Mouse (Mus musculus): Measurements from ENCODE around the gene Zmiz2. TPM values are rescaled to one million over a fixed set of nuclear protein-coding genes. Genes with fewer than 3 reads are reported as not detected.

Zmiz2 gene
- total and polyA plus RNA-seq, 3 experiments: 10.6 to 238 (median 46.3) TPM

- H3K4me1 ChIP-seq (ENCODE audit: control insufficient read depth in 1 of 2, insufficient read depth in 2 of 2): peaks cover 0 to 10% of the 10 kb centered on the region in 2 experiments; a peak in 1 of 4 replicates
- H3K79me2 ChIP-seq (replicated peaks; ENCODE audit: control insufficient read depth, extremely low read depth, insufficient read depth, poor library complexity, severe bottlenecking): no peaks in the 10 kb centered on the region
- dilution Hi-C loops (cut with MboI; ENCODE audit: extremely low pct_ligation_motif_present, extremely low pct_unique_long_range_greater_than_20kb, low sequenced_read_pairs) (no loop called here), in situ Hi-C loops (cut with MboI; ENCODE audit: low pct_ligation_motif_present, low pct_unique_long_range_greater_than_20kb, low sequenced_read_pairs) (no loop called here)
- H3K27ac ChIP-seq (ENCODE audit: insufficient read depth, low read depth): no peak overlapping the region
- no peak overlapping the region for H3K4me3 ChIP-seq (replicated peaks in 1 of 3; ENCODE audit: low read depth in 2 of 3, low read length in 2 of 3, poor library complexity in 1 of 3)
- H3K9ac ChIP-seq (ENCODE audit: insufficient read depth, low read depth): no peak overlapping the region
- H3K9me3 ChIP-seq (replicated peaks; ENCODE audit: low read length): no peaks in the 10 kb centered on the region
- DNase-seq (ENCODE audit: extremely low read depth): no peak
- H3K36me3 ChIP-seq (replicated peaks in 1 of 2; ENCODE audit: control insufficient read depth in 1 of 2, insufficient read depth in 1 of 2, low read length in 1 of 2): peaks cover 74 to 87% of the 10 kb centered on the region in 2 experiments
- H3K27me3 ChIP-seq (replicated peaks): no peaks in the 10 kb centered on the region
- TF ChIP-seq ZNF384 (IDR thresholded peaks at IDR 0.05; ENCODE audit: low read depth, low read length) (no peak), TCF12 (IDR thresholded peaks at IDR 0.05; ENCODE audit: low read depth, low read length) (no peak), MAFK (IDR thresholded peaks at IDR 0.05; ENCODE audit: insufficient replicate concordance, low read length) (no peak), USF2 (conservative IDR thresholded peaks at IDR 0.05; ENCODE audit: low read depth, low read length) (no peak), BHLHE40 (IDR thresholded peaks at IDR 0.05; ENCODE audit: low read depth, low read length) (no peak), EP300 (IDR thresholded peaks at IDR 0.05; ENCODE audit: low read length) (no peak), RAD21 (IDR thresholded peaks at IDR 0.05; ENCODE audit: low read depth, low read length) (no peak), JUN (IDR thresholded peaks at IDR 0.05; ENCODE audit: insufficient read depth, low read depth, low read length) (no peak), KAT2A (IDR thresholded peaks at IDR 0.05; ENCODE audit: insufficient replicate concordance, low read length) (no peak), ZMIZ1 (IDR thresholded peaks at IDR 0.05; ENCODE audit: low read depth, low read length) (no peak), ELF1 (IDR thresholded peaks at IDR 0.05; ENCODE audit: low read depth, low read length) (no peak), MEF2A (IDR thresholded peaks at IDR 0.05; ENCODE audit: borderline replicate concordance, low read depth, low read length) (no peak), IRF4 (IDR thresholded peaks at IDR 0.05; ENCODE audit: low read depth, low read length) (no peak), CHD1 (IDR thresholded peaks at IDR 0.05; ENCODE audit: low read depth, low read length) (no peak), ETS1 (conservative IDR thresholded peaks at IDR 0.05; ENCODE audit: low read depth, low read length) (no peak), JUND (conservative IDR thresholded peaks at IDR 0.05; ENCODE audit: low read depth, low read length) (no peak), CTCF (conservative IDR thresholded peaks at IDR 0.05 in 1 of 2, IDR thresholded peaks at IDR 0.05 in 1 of 2; ENCODE audit: low read depth in 2 of 2, low read length in 2 of 2) (no peak), PAX5 (IDR thresholded peaks at IDR 0.05; ENCODE audit: low read length) (no peak)
- no peak overlapping the region for H3K4me2 ChIP-seq (ENCODE audit: insufficient read depth, low read depth, poor library complexity, severe bottlenecking)
Measured at GRCm38 (mm10) chr11:6403830-6404405, 15.0 kb downstream of the Zmiz2 start.

DNA sequence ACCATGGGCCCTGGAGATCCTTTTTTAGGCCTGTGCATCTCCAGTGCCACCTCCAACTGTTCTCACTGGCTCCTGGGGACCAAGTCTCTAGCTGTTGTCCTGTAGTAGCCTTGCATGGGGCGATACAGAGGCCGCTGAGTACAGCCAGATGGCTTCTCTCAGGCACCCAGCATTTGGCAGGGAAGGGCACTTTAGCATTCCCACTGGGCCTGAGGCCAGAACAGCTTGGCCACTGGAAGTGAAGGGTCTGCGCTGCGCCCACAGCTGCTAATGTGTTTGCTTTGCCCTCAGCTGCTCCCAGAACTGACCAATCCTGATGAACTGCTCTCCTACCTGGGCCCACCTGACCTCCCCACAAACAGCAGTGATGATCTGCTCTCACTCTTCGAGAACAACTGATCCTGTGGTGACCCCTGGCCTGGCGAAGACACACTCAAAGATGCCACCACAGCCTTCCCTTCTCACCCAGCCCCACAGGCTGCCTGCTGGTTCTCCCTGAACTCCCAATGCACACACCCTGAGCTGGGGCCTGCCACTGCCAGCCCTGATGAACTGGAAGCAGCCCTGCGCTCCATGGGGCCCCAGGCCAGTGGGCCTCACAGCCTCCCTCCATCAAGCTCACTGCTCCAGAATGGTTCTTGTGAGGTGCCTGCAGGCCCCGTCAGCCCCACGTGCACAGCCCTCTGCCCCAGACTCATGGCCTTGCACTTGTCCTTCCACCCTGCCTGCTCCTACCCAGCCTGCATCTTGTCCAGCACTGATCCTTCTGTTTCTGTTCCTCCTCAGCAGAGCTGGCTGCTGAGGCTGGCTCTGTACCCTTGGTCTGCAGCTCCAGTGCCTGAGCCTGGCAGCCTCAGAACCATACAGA, 16.1 kb downstream of the Zmiz2 start:
- Histone ChIP-seq H3K79me2 (replicated peaks; ENCODE audit: control insufficient read depth, extremely low read depth, insufficient read depth, poor library complexity, severe bottlenecking) (no peaks in the 10 kb centered on the region), H3K27ac (ENCODE audit: insufficient read depth, low read depth) (no peak overlapping the region), H3K4me2 (ENCODE audit: insufficient read depth, low read depth, poor library complexity, severe bottlenecking) (no peak overlapping the region), H3K27me3 (replicated peaks) (no peaks in the 10 kb centered on the region), H3K36me3 (replicated peaks in 1 of 2; ENCODE audit: control insufficient read depth in 1 of 2, insufficient read depth in 1 of 2, low read length in 1 of 2) (peaks cover 65 to 76% of the 10 kb centered on the region in 2 experiments), H3K4me3 (replicated peaks in 1 of 3; ENCODE audit: low read depth in 2 of 3, low read length in 2 of 3, poor library complexity in 1 of 3) (no peak overlapping the region), H3K9me3 (replicated peaks; ENCODE audit: low read length) (no peaks in the 10 kb centered on the region), H3K4me1 (ENCODE audit: control insufficient read depth in 1 of 2, insufficient read depth in 2 of 2) (peaks cover 0 to 11% of the 10 kb centered on the region in 2 experiments; a peak in 1 of 4 replicates), H3K9ac (ENCODE audit: insufficient read depth, low read depth) (no peak overlapping the region)
- dilution Hi-C loops (cut with MboI; ENCODE audit: extremely low pct_ligation_motif_present, extremely low pct_unique_long_range_greater_than_20kb, low sequenced_read_pairs): no loop called here
- in situ Hi-C loops (cut with MboI; ENCODE audit: low pct_ligation_motif_present, low pct_unique_long_range_greater_than_20kb, low sequenced_read_pairs): no loop called here
- DNase-seq (ENCODE audit: extremely low read depth): no peak
- TF ChIP-seq MAX (IDR thresholded peaks at IDR 0.05; ENCODE audit: low read length): no peak
- TF ChIP-seq GABPA (IDR thresholded peaks at IDR 0.05; ENCODE audit: insufficient replicate concordance, low read depth, low read length): no peak
- no peak for TF ChIP-seq MAZ (IDR thresholded peaks at IDR 0.05; ENCODE audit: low read depth, low read length)
- no peak for TF ChIP-seq PAX5 (IDR thresholded peaks at IDR 0.05; ENCODE audit: low read length)
- no peak for TF ChIP-seq ZC3H11A (IDR thresholded peaks at IDR 0.05; ENCODE audit: low read depth, low read length)
- no peak for TF ChIP-seq MAFK (IDR thresholded peaks at IDR 0.05; ENCODE audit: insufficient replicate concordance, low read length)
- TF ChIP-seq TCF12 (IDR thresholded peaks at IDR 0.05; ENCODE audit: low read depth, low read length): no peak
- no peak for TF ChIP-seq NRF1 (IDR thresholded peaks at IDR 0.05; ENCODE audit: low read depth, low read length)
- no peak for TF ChIP-seq UBTF (IDR thresholded peaks at IDR 0.05; ENCODE audit: low read depth, low read length)
- no peak for TF ChIP-seq ZKSCAN1 (IDR thresholded peaks at IDR 0.05; ENCODE audit: borderline replicate concordance, low read depth, low read length)
